Mouse (Mus musculus) myocyte (in vitro differentiated cells): ENCODE measurements around the gene Mtmr12.
"Not testable (repeated sequence)": the region's sequence is repeated elsewhere in the genome, so short reads cannot be mapped to it uniquely, and the experiment has no call there.

ENCODE experiments used
- CEBPB ChIP-seq: IDR thresholded peaks from 2 replicates; pipeline ENCODE4 v1.6.1; 2011; ENCODE audit warnings: mild to moderate bottlenecking, moderate library complexity; ENCODE audit not compliant: poor library complexity, insufficient read depth, severe bottlenecking
- E2F4 ChIP-seq: IDR thresholded peaks from one replicate; pipeline ENCODE4 v1.6.1; 2011; ENCODE audit warnings: mild to moderate bottlenecking, control low read depth, moderate library complexity; ENCODE audit not compliant: insufficient read depth
- MYOG ChIP-seq, 3 experiments: IDR thresholded peaks; one replicate each; pipeline ENCODE4 v1.6.1; 2011; ENCODE audit warnings: control low read depth in 2 of 3, low read depth in 2 of 3, mild to moderate bottlenecking in 2 of 3; ENCODE audit not compliant: insufficient read length in 2 of 3, control insufficient read depth in 1 of 3, insufficient read depth in 1 of 3
- POLR2A ChIP-seq: IDR thresholded peaks from one replicate; pipeline ENCODE4 v1.6.1; 2011; ENCODE audit warnings: low read depth, mild to moderate bottlenecking, control low read depth, moderate library complexity; ENCODE audit not compliant: insufficient read length

- not testable (repeated sequence) for TF ChIP-seq MYOG (IDR thresholded peaks at IDR 0.05; ENCODE audit: control insufficient read depth in 1 of 3, insufficient read depth in 1 of 3, insufficient read length in 2 of 3, low read depth in 2 of 3); E2F4; POLR2A; CEBPB
Observed at GRCm38 (mm10) chr15:12217332-12217731, 12.5 kb downstream of the Mtmr12 start.
